Mouse (Mus musculus) lung, adult 2 months (tissue): Measurements from ENCODE around the gene Gnb1l. TPM values are rescaled to one million over a fixed set of nuclear protein-coding genes. Genes with fewer than 3 reads are reported as not detected.
A peak's percentile ranks its signal among the peaks of the same experiment; 100 is the strongest.

Source experiments
- DNase-seq: peaks from one replicate; pipeline ENCODE4 v3.0.0; 2022
- H3K4me1 ChIP-seq: fragments of 200-500 bp; 2 replicates; pipeline ENCODE4 v1.6.1; 2011; ENCODE audit warnings: low read length; ENCODE audit not compliant: control insufficient read depth, insufficient read depth
- H3K4me3 ChIP-seq: fragments of 200-500 bp; replicated peaks from 2 replicates; pipeline ENCODE3; 2011; ENCODE audit warnings: low read depth, mild to moderate bottlenecking, control low read depth, low read length; ENCODE audit errors: extremely low read depth
- CTCF ChIP-seq: fragments of 200-500 bp; IDR thresholded peaks from 2 replicates; pipeline ENCODE4 v1.5.1; 2011; ENCODE audit warnings: mild to moderate bottlenecking, low read length, control low read depth; ENCODE audit not compliant: insufficient read depth
- POLR2A ChIP-seq: fragments of 200-500 bp; IDR thresholded peaks from 2 replicates; pipeline ENCODE4 v1.6.1; 2011; ENCODE audit warnings: low read depth, mild to moderate bottlenecking, control low read depth, low read length, borderline replicate concordance; ENCODE audit errors: extremely low read depth
- WGBS: fragments of 180-500 bp; shearing (Covaris S2); methylation state at CpG from one replicate; pipeline ENCODE4 v1.1.7; 2018; 5-methylcytosine and 5-hydroxymethylcytosine counted together
- polyA plus RNA-seq: library from polyadenylated mRNA; depleted of rRNA; stranded (reverse); fragments of >200 nt; gene quantifications from 2 replicates; pipeline ENCODE4 v1.2.3, GENCODE M21; 2012

The Gnb1l gene
- polyA plus RNA-seq, 1 experiment, result 11.3 TPM

- 8% methylated on average over 6 of the region's 6 CpGs for WGBS
- TF ChIP-seq CTCF (no peak), POLR2A (no peak)
- DNase-seq, result no peak
Measured at GRCm38 (mm10) chr16:18497865-18498515, 523 bp upstream of the Gnb1l start.

GRCm38 (mm10) chr16:18498996-18499395, 483 bp downstream of the Gnb1l start:
- TF ChIP-seq POLR2A (no peak), CTCF (no peak)
- under 1% methylated on average over 24 of the region's 24 CpGs for WGBS
- peak overlapping the region; percentile 85 for H3K4me3 ChIP-seq
- 0 out of 2 replicates have a peak, but pooled peaks cover 3% of the 10 kb centered on the region for H3K4me1 ChIP-seq
- no peak for DNase-seq

More at GRCm38 (mm10) chr16:18497865-18498515, 523 bp upstream of the Gnb1l start:
- H3K4me3 ChIP-seq, result peak overlapping the region; percentile 85
- 0 out of 2 replicates have a peak, but pooled peaks cover 3% of the 10 kb centered on the region for H3K4me1 ChIP-seq

- WGBS, result 93% methylated on average over 6 of the region's 6 CpGs
- no peak for DNase-seq
- TF ChIP-seq CTCF (no peak), POLR2A (no peak)
- Histone ChIP-seq H3K4me3 (no peak overlapping the region), H3K4me1 (0 out of 2 replicates have a peak, but pooled peaks cover 3% of the 10 kb centered on the region)
Measured at GRCm38 (mm10) chr16:18501531-18501930, 3.0 kb downstream of the Gnb1l start.

GRCm38 (mm10) chr16:18503566-18504342, 5.2 kb downstream of the Gnb1l start:
- H3K4me3 ChIP-seq, result no peak overlapping the region
- TF ChIP-seq POLR2A (no peak), CTCF (no peak)
- WGBS, result 86% methylated on average over 14 of the region's 14 CpGs
- no peaks in the 10 kb centered on the region for H3K4me1 ChIP-seq
- no peak for DNase-seq

- H3K4me1 ChIP-seq, result no peaks in the 10 kb centered on the region
- WGBS, result 98% methylated on average over 3 of the region's 3 CpGs
- DNase-seq, result no peak
- TF ChIP-seq CTCF (no peak), POLR2A (no peak)
- H3K4me3 ChIP-seq, result no peak overlapping the region
Measured at GRCm38 (mm10) chr16:18506524-18507199, 8.1 kb downstream of the Gnb1l start.

- Histone ChIP-seq H3K4me1 (no peaks in the 10 kb centered on the region), H3K4me3 (no peak overlapping the region)
- TF ChIP-seq CTCF (no peak), POLR2A (no peak)
- no peak for DNase-seq
- 51% methylated on average over 1 of the region's 1 CpGs for WGBS
Measured at GRCm38 (mm10) chr16:18507200-18507549, 8.7 kb downstream of the Gnb1l start.

- WGBS, result 87% methylated on average over 5 of the region's 5 CpGs
- Histone ChIP-seq H3K4me3 (no peak overlapping the region), H3K4me1 (no peaks in the 10 kb centered on the region)
- TF ChIP-seq POLR2A, result no peak
- no peak for TF ChIP-seq CTCF
- DNase-seq, result no peak
Measured at GRCm38 (mm10) chr16:18511741-18512140, 13.2 kb downstream of the Gnb1l start.

GRCm38 (mm10) chr16:18513508-18513907, 15.0 kb downstream of the Gnb1l start:
- Histone ChIP-seq H3K4me1 (no peaks in the 10 kb centered on the region), H3K4me3 (no peak overlapping the region)
- DNase-seq, result no peak
- 15% methylated on average over 6 of the region's 6 CpGs for WGBS
- TF ChIP-seq CTCF (no peak), POLR2A (no peak)

GRCm38 (mm10) chr16:18518091-18518490, 19.6 kb downstream of the Gnb1l start:
- H3K4me3 ChIP-seq, result no peak overlapping the region
- TF ChIP-seq CTCF, result peak; percentile 46; the same call in 1 of the 2 replicates
- TF ChIP-seq POLR2A, result no peak
- no peak for DNase-seq
- no peaks in the 10 kb centered on the region for H3K4me1 ChIP-seq

GRCm38 (mm10) chr16:18523563-18524245, 25.2 kb downstream of the Gnb1l start:
- Histone ChIP-seq H3K4me3 (no peak overlapping the region), H3K4me1 (no peaks in the 10 kb centered on the region)
- DNase-seq, result no peak
- TF ChIP-seq CTCF (no peak), POLR2A (no peak)
- 82% methylated on average over 8 of the region's 8 CpGs for WGBS
